Mouse (Mus musculus) lung, adult 18-20 months (tissue): ENCODE results near the gene Fzd5.

ENCODE experiments used
- DNase-seq, 2 experiments: peaks; one replicate each; pipeline ENCODE4 v3.0.0; 2022; ENCODE audit warnings: mixed read lengths in 2 of 2

Fzd5 gene

DNA sequence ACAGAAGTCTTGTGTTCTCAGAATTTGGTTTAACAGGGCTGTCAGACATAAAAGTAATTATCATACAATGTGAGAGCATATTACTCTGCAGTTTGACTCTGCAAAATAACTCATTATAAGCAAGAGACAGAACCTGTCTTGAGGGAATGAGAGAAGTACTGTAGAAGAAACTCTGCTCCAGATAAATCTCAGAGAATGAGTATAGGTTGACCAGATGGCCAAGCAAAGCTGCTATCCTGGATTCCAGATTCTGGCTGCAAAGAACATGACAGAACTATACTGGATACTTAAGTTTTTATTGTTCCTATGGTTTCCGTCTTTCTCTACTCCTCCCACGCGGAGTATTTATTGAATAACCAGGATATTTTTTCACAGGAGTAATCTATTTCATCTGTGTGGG, 54.5 kb downstream of the Fzd5 start:
- no peak for DNase-seq

DNA sequence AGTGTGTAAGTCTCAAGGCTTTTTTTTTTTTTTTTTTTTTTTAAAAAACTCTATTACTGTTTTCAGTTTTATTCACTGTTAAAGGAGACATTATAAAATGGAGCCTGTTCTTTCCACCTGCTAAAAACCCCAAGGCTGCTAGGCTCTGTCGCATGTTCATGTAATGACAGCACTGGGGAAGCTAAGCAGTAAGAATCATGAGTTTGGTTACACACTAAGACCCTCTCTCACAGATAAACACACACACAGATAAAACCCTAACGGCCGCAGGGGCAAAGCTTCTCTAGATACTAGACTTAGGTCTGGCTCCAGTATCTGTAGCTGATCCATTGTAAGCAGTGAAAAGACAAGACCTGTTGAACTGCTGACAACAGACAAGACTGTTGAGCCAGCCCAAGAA, 56.1 kb downstream of the Fzd5 start:
- DNase-seq, result no peak
